Mouse (Mus musculus) thymus, postnatal 0 days (tissue): Measurements from ENCODE around the gene Taar8a. TPM values are rescaled to one million over a fixed set of nuclear protein-coding genes. Genes with fewer than 3 reads are reported as not detected.
A peak's percentile ranks its signal among the peaks of the same experiment; 100 is the strongest.
"Not testable (repeated sequence)": the region's sequence is repeated elsewhere in the genome, so short reads cannot be mapped to it uniquely, and the experiment has no call there.

Source experiments
- DNase-seq: peaks from one replicate; pipeline ENCODE4 v3.0.0-alpha.2; 2015; ENCODE audit warnings: low spot score
- polyA plus RNA-seq: library from polyadenylated mRNA; unstranded; fragments of >200 nt; fragmentation: Nextera tagmentation; extraction: Ambion mirVana; gene quantifications from 2 replicates; pipeline ENCODE4 v1.2.1, GENCODE M21; 2015

Gene Taar8a
- polyA plus RNA-seq: not detected in 2 replicates

DNA sequence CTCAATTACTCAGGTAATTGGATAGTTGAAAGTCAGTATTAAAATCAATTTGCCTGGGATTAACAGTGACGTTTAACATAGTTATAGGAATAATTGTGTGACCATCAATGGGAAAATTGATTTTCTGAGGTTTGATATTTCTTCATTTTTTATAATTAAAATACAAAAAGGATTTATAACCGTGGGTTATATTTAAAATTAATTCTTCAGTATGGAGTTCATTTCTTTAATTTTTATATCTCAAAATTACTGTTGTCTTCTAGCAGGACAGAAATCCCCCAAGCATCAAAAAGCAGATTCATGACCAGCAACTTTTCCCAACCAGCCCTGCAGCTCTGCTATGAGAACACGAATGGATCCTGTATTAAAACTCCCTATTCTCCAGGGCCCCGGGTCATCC is at the start of gene Taar8a:
Gene Taar8a (plus strand): TSS at position 301 of the 400 bp plus-strand sequence.
- not testable (repeated sequence) for DNase-seq

DNA sequence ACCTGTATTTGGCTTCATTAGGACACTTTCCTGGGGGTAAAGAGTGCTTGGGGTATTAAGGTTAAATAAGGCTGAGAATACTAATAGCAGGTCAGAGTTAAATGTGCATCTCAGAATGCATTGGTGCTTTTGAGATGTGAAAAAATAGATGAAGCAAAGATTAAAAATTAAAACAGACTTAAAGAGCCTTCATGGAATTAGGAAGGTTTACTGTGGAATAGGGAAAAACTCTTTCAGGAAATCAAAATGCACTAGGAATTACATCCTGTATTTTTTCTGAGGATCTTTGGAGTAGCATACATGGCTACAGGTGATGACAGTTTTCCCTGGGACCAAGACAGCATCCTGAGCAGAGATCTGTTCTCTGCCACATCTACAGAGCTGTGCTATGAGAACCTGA is 49.4 kb upstream of the Taar8a start, which contains the start of gene Taar7d:
Gene Taar7d (plus strand): TSS at position 301 of the 400 bp plus-strand sequence.
- DNase-seq: no peak

DNA sequence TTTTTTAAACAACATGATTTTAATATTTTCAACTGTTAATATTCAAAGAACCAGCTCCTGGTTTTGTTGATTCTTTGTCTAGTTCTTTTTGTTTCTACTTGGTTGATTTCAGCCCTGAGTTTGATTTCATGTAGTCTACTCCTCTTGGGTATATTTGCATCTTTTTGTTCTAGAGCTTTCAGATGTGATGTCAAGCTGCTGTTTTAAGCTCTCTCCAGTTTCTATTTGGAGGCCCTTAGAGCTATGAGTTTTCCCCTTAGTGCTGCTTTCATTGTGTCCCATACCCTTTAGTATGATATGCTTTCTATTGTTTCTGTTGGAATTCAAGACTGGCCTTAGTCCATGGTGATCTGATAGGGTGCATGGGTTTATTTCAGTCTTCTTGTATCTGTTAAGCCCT is 45.0 kb upstream of the Taar8a start:
- no peak for DNase-seq

DNA sequence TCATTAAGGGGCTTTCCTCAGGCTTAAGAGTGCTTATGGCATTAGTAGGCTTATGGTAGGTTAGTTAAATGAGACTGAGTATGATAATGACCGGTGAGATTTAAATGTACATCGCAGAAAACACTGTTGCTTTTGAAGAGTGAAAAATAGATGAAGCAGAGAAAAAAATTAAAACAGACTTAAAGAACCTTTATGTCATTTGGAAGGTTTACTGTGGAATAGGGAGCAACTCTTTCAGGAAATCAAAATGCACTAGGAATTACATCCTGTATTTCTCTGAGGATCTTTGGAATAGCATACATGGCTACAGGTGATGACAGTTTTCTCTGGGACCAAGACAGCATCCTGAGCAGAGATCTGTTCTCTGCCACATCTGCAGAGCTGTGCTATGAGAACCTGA is 39.0 kb upstream of the Taar8a start, which contains the start of gene Taar7e:
Gene Taar7e (plus strand): TSS at position 301 of the 400 bp plus-strand sequence.
- no peak for DNase-seq

DNA sequence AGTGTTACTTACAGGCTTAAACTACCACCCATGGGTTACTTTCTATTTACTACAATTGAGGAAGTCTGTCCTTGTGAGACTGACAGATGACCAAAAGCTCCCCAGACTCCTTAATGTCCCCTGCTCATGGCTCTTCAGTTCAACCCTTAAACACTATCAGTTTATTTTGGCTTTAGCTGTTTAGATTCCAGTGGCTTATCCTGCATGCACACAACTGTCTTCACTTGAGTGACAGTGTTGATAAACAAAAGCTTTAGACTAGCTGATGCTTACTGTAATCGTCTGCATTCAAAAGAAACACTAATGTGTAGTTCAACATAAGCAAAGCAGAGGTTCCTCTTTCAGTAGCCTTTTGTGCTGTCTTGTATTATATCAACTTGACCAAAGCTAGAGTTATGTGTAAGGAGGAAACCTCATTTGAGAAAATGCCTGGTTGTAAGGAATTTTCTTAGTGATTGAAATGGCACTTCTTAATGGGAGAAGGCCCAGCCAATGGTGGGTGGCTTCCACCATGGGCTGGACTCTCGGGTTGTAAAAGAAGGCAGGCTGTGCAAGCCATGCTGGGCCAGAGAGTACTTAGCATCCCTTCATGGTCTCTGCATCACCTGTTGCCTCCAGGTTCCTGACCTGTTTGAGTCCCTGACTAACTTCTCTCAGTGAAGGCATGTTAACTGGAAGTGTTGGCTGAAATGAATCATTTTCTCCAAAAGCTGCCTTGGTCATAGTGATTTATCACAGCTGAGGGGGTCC is 36.0 kb upstream of the Taar8a start:
- no peak for DNase-seq

DNA sequence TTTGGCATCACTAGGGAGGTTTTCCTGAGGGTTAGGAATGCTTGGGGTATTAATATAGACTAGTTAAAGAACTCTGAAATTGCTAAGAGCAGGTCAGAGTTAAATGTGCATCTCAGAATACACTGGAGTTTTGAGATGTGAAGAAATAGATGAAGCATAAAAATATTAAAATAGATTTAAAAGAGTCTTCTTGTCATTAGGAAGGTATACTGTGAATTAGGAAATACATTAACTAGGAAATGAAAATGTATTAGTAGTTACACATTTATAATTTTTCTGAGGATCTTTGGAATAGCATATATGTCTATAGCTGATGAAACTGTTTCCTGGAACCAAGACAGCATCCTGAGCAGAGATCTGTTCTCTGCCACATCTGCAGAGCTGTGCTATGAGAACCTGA is 27.1 kb upstream of the Taar8a start, which contains the start of gene Taar7f:
Gene Taar7f (plus strand): TSS at position 301 of the 400 bp plus-strand sequence.
- DNase-seq: no peak

DNA sequence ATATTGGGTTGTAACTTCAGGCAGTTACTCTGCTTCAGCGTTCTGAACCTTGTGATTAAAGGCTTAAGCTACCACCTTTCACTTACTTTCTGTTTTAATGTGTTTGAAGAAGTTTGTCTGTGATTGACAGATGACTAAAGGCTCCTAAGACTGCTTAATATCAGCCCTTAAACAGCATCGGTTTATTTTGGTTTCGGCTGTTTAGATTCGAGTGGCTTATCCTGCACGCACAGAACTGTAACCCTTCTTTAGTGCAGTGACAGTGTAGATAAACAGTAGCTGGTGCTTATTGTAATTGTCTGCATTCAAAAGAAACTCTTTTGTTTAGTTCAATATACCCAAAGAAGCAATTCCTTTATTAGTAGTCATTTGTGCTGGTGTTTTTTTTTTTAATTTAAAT is 24.3 kb upstream of the Taar8a start:
- DNase-seq: no peak

DNA sequence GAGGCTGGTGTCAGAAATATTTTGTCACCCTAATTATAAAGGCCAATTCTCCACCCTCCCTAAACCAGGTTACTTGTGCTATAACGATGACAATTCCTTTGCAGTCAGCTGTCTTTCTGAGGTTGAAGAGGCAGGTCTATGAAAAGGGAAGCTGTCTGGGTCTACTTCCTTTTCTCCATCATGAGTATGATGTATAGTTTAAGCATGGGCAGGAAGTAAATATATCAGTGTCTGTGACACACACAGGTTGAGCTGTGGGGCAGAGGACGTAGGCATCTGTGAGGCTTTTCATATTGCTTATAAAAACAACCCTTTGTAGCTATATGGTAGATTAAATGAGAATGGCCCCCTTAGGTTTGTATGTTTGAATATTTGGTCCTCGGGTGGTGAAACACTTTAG is 17.3 kb upstream of the Taar8a start:
- DNase-seq: no peak

DNA sequence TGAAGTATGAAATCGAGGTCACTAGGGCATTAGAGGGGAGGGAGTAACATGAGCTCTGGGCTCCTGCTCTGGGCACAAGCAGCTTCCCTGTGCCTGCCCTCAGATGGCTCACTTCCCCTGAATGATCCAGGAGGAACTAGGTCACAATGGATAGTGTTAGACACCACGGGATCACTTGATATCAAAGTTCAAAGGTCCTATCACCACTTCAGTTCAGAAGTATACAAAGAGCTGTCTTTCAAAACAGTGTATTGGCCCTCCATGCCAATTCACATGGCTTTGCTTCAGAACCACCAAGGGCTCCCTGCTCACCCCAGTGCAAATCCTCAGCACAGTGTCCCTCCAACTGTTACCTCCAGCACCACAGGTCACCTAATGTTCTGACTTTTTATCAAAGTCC is 1.5 kb upstream of the Taar8a start:
- DNase-seq: not testable (repeated sequence)

DNA sequence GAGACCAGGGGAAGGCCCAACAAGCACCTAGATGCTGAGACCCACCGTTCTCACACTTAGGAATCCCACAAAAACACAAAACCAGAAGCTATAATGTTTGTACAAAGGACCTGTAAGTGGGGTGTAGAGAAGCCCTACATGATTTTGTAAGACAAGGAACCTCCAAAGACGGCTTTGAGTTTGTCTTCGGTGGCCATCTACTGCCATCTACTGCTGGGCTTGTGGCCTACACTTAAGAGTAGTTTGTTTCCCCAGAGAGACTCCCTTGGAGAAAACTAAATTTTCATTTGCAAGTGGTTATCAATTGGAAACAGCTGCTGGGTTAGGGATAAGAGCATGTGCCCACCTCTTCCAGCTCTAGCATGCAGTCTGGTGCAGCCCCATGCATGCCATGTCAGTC is 3.9 kb downstream of the Taar8a start:
- peak; percentile 22 for DNase-seq

DNA sequence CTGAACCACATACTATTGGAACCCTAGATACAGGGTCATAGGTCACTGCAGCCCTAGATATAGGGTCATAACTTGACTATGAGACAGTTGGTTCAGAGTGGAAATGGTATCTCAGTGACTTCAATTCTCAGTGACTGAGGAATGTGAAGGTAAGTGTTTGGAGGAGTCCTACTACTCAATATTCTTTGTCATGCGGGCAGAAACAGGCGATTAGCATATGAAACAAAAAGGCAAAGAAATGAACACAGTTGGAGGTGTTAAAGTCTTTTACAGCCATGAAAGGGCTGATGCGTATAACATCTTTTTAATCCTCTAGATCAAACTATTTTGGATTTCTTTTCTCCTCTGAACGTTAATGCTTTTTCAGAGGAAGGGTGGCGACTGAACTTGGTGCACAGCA is 9.6 kb downstream of the Taar8a start:
- DNase-seq: no peak

DNA sequence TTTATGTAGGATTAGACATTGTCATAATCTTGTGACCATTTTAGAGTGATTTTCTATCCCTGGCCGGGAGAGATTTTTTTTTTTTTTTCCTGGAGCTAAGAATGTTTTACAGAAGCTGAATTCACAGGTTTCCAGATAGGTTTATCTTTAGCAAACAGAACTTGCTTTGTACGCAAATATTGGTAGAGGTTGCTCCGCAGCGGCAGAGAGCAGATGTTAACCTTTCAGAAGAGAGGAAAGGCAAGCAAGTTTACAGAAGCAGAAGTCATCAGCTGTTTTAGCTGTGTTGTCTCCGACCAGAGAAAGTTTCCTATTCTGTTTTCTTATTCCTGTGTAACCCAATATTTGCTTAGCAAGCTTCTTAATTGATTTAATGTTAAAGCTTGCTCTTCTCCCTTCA is 10.3 kb downstream of the Taar8a start:
- DNase-seq: no peak

DNA sequence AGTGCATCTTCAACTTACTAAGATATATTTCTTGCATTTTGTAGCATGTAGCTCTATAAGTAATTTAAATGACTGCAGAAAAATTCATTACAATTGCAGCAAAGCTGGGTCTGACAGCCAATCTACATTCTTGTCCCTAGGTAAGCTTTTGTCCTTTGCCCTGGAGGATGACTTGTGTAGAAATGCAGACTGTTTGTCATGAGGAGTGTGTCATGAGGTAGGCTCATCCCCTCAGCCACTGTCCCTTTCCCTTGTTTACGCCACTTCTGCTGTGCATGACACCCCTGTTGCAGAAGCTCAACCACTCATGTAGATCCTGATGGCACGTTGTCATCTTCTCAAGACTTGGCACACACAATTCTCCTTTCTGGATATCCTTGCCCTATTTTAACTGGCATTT is 10.9 kb downstream of the Taar8a start:
- no peak for DNase-seq

DNA sequence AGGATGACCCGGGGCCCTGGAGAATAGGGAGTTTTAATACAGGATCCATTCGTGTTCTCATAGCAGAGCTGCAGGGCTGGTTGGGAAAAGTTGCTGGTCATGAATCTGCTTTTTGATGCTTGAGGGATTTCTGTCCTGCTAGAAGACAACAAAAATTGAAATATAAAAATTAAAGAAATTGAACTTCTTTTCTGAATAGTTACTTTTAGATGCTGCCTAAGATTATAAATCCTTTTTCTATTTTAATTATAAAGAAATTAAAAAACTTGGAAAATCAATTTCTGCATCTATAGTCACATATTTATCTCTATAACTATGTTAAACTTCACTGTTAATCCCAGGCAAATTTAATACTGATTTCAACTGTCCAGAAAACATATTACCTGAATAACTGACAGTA is 15.9 kb downstream of the Taar8a start, which contains the start of gene Taar8b:
Gene Taar8b (minus strand): TSS at position 101 of the 400 bp plus-strand sequence.
- DNase-seq: no peak

DNA sequence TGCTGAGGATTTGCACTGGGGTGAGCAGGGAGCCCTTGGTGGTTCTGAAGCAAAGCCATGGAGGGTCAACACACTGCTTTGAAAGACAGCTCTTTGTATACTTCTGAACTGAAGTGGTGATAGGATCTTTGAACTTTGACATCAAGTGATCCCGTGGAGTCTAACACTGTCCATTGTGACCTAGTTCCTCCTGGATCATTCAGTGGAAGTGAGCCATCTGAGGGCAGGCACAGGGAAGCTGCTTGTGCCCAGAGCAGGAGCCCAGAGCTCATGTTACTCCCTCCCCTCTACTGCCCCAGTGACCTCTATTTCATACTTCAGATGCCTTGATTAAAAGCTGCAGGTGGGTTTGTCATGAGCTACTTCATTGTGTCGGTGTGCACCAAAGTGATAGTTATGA is 20.7 kb downstream of the Taar8a start:
- not testable (repeated sequence) for DNase-seq

DNA sequence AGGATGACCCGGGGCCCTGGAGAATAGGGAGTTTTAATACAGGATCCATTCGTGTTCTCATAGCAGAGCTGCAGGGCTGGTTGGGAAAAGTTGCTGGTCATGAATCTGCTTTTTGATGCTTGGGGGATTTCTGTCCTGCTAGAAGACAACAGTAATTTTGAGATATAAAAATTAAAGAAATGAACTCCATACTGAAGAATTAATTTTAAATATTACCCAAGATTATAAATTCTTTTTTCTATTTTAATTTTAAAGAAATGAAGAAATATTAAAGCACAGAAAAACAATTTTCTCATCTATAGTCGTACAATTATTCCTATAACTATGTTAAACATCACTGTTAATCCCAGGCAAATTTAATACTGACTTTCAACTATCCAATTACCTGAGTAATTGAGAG is 25.5 kb downstream of the Taar8a start, which contains the start of gene Taar8c:
Gene Taar8c (minus strand): TSS at position 101 of the 400 bp plus-strand sequence.
- not testable (repeated sequence) for DNase-seq

DNA sequence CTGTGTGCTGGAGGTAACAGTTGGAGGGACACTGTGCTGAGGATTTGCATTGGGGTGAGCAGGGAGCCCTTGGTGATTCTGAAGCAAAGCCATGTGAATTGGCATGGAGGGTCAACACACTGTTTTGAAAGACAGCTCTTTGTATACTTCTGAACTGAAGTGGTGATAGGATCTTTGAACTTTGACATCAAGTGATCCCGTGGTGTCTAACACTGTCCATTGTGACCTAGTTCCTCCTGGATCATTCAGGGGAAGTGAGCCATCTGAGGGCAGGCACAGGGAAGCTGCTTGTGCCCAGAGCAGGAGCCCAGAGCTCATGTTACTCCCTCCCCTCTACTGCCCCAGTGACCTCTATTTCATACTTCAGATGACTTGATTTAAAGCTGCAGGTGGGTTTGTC is 27.0 kb downstream of the Taar8a start:
- not testable (repeated sequence) for DNase-seq

DNA sequence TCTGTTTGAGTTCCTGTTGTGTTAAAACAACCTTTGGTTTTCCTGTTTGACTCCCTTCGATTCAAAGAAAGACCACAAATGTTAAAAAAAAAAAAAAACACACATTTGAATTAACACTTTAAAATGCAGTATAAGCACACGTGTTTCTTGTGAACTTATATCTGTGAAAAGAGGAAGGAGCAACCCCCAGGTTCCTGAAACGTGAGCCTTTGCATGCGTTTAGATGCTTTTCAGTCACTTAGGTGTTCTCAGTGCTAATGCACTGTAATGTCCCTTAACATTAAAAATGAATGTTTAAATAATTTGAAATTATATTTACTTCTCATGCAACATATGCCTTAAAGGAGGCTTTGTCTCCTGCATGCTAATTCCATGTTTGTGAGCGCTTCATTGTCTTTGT is 31.4 kb downstream of the Taar8a start:
- no peak for DNase-seq

DNA sequence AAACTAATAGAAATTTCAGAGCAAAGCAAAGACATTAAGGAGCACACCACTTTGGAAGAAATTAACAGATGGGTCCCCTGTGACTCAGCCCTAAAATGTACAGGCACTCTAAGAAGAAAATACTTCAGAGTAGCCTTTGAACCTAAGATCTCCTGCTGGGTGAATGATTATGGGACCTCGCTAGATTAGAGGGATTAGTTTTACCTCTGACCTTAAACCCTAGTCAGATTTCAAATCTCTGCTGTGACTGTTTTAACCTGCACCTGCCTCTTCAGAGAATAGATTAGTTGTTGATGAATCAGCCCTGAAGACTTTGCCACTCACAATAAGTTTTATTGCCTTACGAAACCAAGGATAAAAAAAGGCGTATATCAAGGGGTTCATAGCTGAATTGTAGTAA is 31.9 kb downstream of the Taar8a start:
- DNase-seq: no peak

DNA sequence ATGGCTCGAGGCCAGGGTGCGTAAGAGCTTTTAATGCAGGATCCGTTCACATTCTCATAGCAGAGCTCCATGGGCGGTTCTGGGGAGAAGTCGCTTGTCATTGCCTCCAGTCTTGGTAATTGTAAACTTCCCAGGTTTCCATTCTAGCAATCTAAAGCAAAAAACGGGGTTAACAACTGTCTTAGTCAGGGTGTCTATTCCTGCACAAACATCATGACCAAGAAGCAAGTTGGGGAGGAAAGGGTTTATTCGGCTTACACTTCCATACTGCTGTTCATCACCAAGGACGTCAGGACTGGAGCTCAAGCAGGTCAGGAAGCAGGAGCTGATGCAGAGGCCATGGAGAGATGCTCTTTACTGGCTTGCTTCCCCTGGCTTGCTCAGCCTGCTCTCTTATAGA is 33.1 kb downstream of the Taar8a start, which contains the start of gene Taar9:
Gene Taar9 (minus strand): TSS at position 101 of the 400 bp plus-strand sequence.
- DNase-seq: not testable (repeated sequence)

DNA sequence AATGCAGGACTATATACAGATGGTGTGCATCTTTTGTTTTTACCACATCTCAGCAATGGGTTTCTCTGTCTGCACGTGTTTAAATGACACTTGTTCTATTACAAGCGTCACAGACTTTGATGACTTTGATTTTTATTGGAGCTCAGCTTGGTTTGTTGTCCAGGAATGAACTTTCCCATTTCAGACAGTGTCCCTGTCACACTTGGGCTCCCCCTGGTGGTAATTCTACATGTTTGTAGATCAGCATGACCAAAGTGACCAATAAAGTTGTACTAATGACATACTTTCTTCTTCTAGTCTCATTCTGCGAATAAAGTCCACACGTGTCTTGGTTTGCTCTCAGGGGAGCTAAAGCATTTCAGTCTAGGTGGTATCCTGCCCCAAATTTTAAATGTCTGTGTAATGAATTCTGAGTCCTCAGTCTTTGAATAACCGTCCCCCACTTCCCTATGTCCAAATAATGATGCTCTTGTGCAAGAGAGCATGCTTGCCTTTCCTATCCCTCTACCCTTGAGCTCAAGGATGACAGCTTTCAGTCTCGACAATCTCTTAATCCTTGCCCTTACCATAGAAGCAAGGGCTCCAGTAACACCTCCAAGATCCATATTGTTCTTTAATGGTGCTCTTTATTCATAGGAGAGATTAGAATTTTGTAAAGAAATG is 34.9 kb downstream of the Taar8a start:
- peak; percentile 11 for DNase-seq
